Mouse (Mus musculus) hindbrain, embryonic 13.5 days (tissue): ENCODE data around the gene Plekhg3. TPM values are rescaled to one million over a fixed set of nuclear protein-coding genes. Genes with fewer than 3 reads are reported as not detected.
A peak's percentile ranks its signal among the peaks of the same experiment; 100 is the strongest.

Source experiments
- ATAC-seq: fragments of 200-750 bp; cut with Nextera tagmentation; 2 replicates; pipeline ENCODE4 v1.8.0; 2017; ENCODE audit warnings: moderate TSS enrichment; ENCODE audit not compliant: low FRiP score
- H3K27ac ChIP-seq: fragments of 300-500 bp; sonication (generic); 2 replicates; pipeline ENCODE4 v1.5.1; 2015; ENCODE audit warnings: inconsistent platforms, mild to moderate bottlenecking, moderate library complexity
- H3K27me3 ChIP-seq: fragments of 300-500 bp; sonication (generic); 2 replicates; pipeline ENCODE4 v1.6.1; 2015; ENCODE audit warnings: mild to moderate bottlenecking, inconsistent platforms
- H3K36me3 ChIP-seq: fragments of 300-500 bp; sonication (generic); 2 replicates; pipeline ENCODE4 v1.6.1; 2015; ENCODE audit warnings: mild to moderate bottlenecking, inconsistent platforms
- H3K4me1 ChIP-seq: fragments of 300-500 bp; sonication (generic); replicated peaks from 2 replicates; pipeline ENCODE4 v1.6.1; 2015; ENCODE audit warnings: inconsistent platforms
- H3K4me2 ChIP-seq: fragments of 300-500 bp; sonication (generic); 2 replicates; pipeline ENCODE4 v1.6.1; 2015; ENCODE audit warnings: inconsistent platforms, mild to moderate bottlenecking, moderate library complexity
- H3K4me3 ChIP-seq: fragments of 300-500 bp; sonication (generic); 2 replicates; pipeline ENCODE4 v1.5.1; 2015; ENCODE audit warnings: mild to moderate bottlenecking, inconsistent platforms
- H3K9ac ChIP-seq: fragments of 300-500 bp; sonication (generic); 2 replicates; pipeline ENCODE4 v1.6.1; 2015; ENCODE audit warnings: mild to moderate bottlenecking, inconsistent platforms
- H3K9me3 ChIP-seq: fragments of 300-500 bp; sonication (generic); 2 replicates; pipeline ENCODE4 v1.6.1; 2016; ENCODE audit warnings: inconsistent platforms
- WGBS: fragments of 180-500 bp; shearing (Covaris S2); methylation state at CpG from one replicate; pipeline ENCODE4 v1.1.7; 2015; 5-methylcytosine and 5-hydroxymethylcytosine counted together
- polyA plus RNA-seq: library from polyadenylated mRNA; unstranded; fragments of >200 nt; fragmentation: Nextera tagmentation; extraction: Ambion mirVana; gene quantifications from 2 replicates; pipeline ENCODE4 v1.2.1, GENCODE M21; 2015

The Plekhg3 gene
- polyA plus RNA-seq, 1 experiment from 2014 or later, result 2.1 TPM

GRCm38 (mm10) chr12:76578465-76578864 lies 47.8 kb downstream of the Plekhg3 start:
- H3K27ac ChIP-seq, result no peak overlapping the region
- no peaks in the 10 kb centered on the region for H3K9me3 ChIP-seq
- H3K27me3 ChIP-seq, result no peaks in the 10 kb centered on the region
- H3K4me3 ChIP-seq, result no peak overlapping the region
- H3K36me3 ChIP-seq, result no peaks in the 10 kb centered on the region
- no peak for ATAC-seq
- peaks cover 14% of the 10 kb centered on the region; the same call in 1 of the 2 replicates for H3K4me1 ChIP-seq
- H3K4me2 ChIP-seq, result no peak overlapping the region
- WGBS, result 91% methylated on average over 2 of the region's 2 CpGs
- no peak overlapping the region for H3K9ac ChIP-seq

GRCm38 (mm10) chr12:76579806-76580205 lies 49.1 kb downstream of the Plekhg3 start:
- ATAC-seq, result no peak
- H3K36me3 ChIP-seq, result no peaks in the 10 kb centered on the region
- H3K9me3 ChIP-seq, result no peaks in the 10 kb centered on the region
- no peak overlapping the region for H3K4me2 ChIP-seq
- H3K9ac ChIP-seq, result no peak overlapping the region
- 78% methylated on average over 1 of the region's 1 CpGs for WGBS
- H3K4me3 ChIP-seq, result no peak overlapping the region
- peaks cover 14% of the 10 kb centered on the region; the same call in 1 of the 2 replicates for H3K4me1 ChIP-seq
- H3K27me3 ChIP-seq, result no peaks in the 10 kb centered on the region
- H3K27ac ChIP-seq, result no peak overlapping the region

DNA sequence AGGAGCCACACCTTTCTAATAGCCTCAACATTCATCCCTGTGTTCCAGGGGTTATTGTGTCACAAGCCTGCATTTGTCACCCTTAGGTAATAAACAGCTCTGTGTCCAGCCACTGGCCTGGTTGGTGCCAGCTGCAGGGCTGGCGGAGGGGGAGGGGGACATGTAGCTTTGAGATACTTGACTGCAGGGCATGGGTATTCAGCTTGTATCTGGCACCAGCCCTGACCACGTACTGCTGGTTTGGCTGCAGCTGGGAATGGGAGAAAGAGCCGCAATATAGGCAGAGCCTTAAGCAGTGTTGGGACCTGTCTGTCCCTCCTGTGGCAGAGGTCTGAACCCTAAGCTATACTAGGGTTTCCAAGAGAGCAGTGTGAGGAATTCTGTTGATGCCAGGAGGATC lies 51.4 kb downstream of the Plekhg3 start:
- H3K27me3 ChIP-seq, result no peaks in the 10 kb centered on the region
- no peak for ATAC-seq
- no peak overlapping the region for H3K9ac ChIP-seq
- H3K36me3 ChIP-seq, result no peaks in the 10 kb centered on the region
- H3K27ac ChIP-seq, result no peak overlapping the region
- no peaks in the 10 kb centered on the region for H3K9me3 ChIP-seq
- peaks cover 14% of the 10 kb centered on the region; the same call in 1 of the 2 replicates for H3K4me1 ChIP-seq
- no peak overlapping the region for H3K4me3 ChIP-seq
- no peak overlapping the region for H3K4me2 ChIP-seq
- WGBS, result 82% methylated on average over 3 of the region's 3 CpGs

DNA sequence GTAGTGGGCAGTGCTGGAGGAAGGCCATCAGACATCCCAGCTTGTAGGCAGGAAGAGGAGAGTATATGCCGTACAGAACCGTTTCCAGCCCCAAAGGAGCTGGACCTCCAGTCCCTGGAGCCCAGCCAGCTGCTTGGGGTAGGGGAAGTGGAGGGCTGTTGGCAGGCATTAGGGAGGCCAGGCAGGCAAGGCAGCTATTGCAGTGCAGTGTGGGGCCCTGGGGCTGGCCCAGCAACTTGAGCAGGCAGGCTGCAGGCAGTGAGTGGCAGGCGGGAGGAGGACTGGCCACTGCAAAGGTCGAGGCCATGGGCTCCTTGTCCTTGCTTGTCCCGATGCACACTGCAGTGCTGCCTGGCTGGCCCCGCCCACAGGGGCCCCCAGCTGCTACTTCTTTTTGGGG lies 52.1 kb downstream of the Plekhg3 start:
- ATAC-seq, result peak; percentile 36; the same call in 1 of the 2 replicates
- Histone ChIP-seq H3K9ac (peak overlapping the region; percentile 13; the same call in 1 of the 2 replicates), H3K9me3 (no peaks in the 10 kb centered on the region), H3K27me3 (no peaks in the 10 kb centered on the region), H3K27ac (no peak overlapping the region), H3K36me3 (no peaks in the 10 kb centered on the region), H3K4me3 (no peak overlapping the region), H3K4me2 (no peak overlapping the region), H3K4me1 (peaks cover 14% of the 10 kb centered on the region; the same call in 1 of the 2 replicates)
- WGBS, result 33% methylated on average over 6 of the region's 6 CpGs

GRCm38 (mm10) chr12:76583454-76583853 lies 52.8 kb downstream of the Plekhg3 start:
- H3K4me3 ChIP-seq, result no peak overlapping the region
- no peak for ATAC-seq
- 87% methylated on average over 7 of the region's 7 CpGs for WGBS
- H3K27me3 ChIP-seq, result no peaks in the 10 kb centered on the region
- H3K4me1 ChIP-seq, result peaks cover 14% of the 10 kb centered on the region; the same call in 1 of the 2 replicates
- no peak overlapping the region for H3K9ac ChIP-seq
- no peaks in the 10 kb centered on the region for H3K9me3 ChIP-seq
- no peak overlapping the region for H3K4me2 ChIP-seq
- no peaks in the 10 kb centered on the region for H3K36me3 ChIP-seq
- no peak overlapping the region for H3K27ac ChIP-seq

- Histone ChIP-seq H3K4me1 (peaks cover 14% of the 10 kb centered on the region; the same call in 1 of the 2 replicates), H3K9me3 (no peaks in the 10 kb centered on the region), H3K9ac (no peak overlapping the region), H3K27ac (no peak overlapping the region), H3K4me3 (no peak overlapping the region), H3K4me2 (no peak overlapping the region), H3K27me3 (no peaks in the 10 kb centered on the region), H3K36me3 (no peaks in the 10 kb centered on the region)
- no peak for ATAC-seq
These were observed 54.3 kb downstream of the Plekhg3 start for GRCm38 (mm10) chr12:76585028-76585427.

GRCm38 (mm10) chr12:76587357-76587756 lies 56.7 kb downstream of the Plekhg3 start:
- H3K36me3 ChIP-seq, result no peaks in the 10 kb centered on the region
- H3K4me3 ChIP-seq, result no peak overlapping the region
- no peaks in the 10 kb centered on the region for H3K9me3 ChIP-seq
- 65% methylated on average over 11 of the region's 11 CpGs for WGBS
- ATAC-seq, result no peak
- H3K27me3 ChIP-seq, result no peaks in the 10 kb centered on the region
- no peak overlapping the region for H3K9ac ChIP-seq
- H3K4me1 ChIP-seq, result peaks cover 10% of the 10 kb centered on the region; the same call in 1 of the 2 replicates
- no peak overlapping the region for H3K4me2 ChIP-seq
- H3K27ac ChIP-seq, result no peak overlapping the region

GRCm38 (mm10) chr12:76589531-76589930 lies 58.8 kb downstream of the Plekhg3 start:
- no peaks in the 10 kb centered on the region; the same call in 1 of the 2 replicates for H3K27me3 ChIP-seq
- H3K9me3 ChIP-seq, result no peaks in the 10 kb centered on the region
- H3K36me3 ChIP-seq, result no peaks in the 10 kb centered on the region
- H3K4me3 ChIP-seq, result no peak overlapping the region
- H3K9ac ChIP-seq, result no peak overlapping the region
- no peak overlapping the region for H3K4me2 ChIP-seq
- no peak for ATAC-seq
- no peak overlapping the region for H3K27ac ChIP-seq
- 84% methylated on average over 6 of the region's 6 CpGs for WGBS
- H3K4me1 ChIP-seq, result peaks cover 11% of the 10 kb centered on the region

- H3K27ac ChIP-seq, result no peak overlapping the region
- H3K27me3 ChIP-seq, result peaks cover 3% of the 10 kb centered on the region; the same call in 1 of the 2 replicates
- H3K4me2 ChIP-seq, result no peak overlapping the region
- H3K9ac ChIP-seq, result no peak overlapping the region
- no peak overlapping the region for H3K4me3 ChIP-seq
- ATAC-seq, result no peak
- H3K4me1 ChIP-seq, result peaks cover 15% of the 10 kb centered on the region
- WGBS, result 80% methylated on average over 3 of the region's 3 CpGs
- H3K9me3 ChIP-seq, result no peaks in the 10 kb centered on the region
- H3K36me3 ChIP-seq, result no peaks in the 10 kb centered on the region
These were observed 60.3 kb downstream of the Plekhg3 start for GRCm38 (mm10) chr12:76591037-76591436.

- no peak for ATAC-seq
- no peaks in the 10 kb centered on the region for H3K36me3 ChIP-seq
- H3K4me2 ChIP-seq, result no peak overlapping the region
- 56% methylated on average over 1 of the region's 1 CpGs for WGBS
- no peak overlapping the region for H3K27ac ChIP-seq
- H3K4me3 ChIP-seq, result no peak overlapping the region
- H3K4me1 ChIP-seq, result peaks cover 17% of the 10 kb centered on the region
- H3K9ac ChIP-seq, result no peak overlapping the region
- H3K27me3 ChIP-seq, result peaks cover 6% of the 10 kb centered on the region; the same call in 1 of the 2 replicates
- no peaks in the 10 kb centered on the region for H3K9me3 ChIP-seq
These were observed 61.5 kb downstream of the Plekhg3 start for GRCm38 (mm10) chr12:76592213-76592612.

GRCm38 (mm10) chr12:76593254-76593653 lies 62.6 kb downstream of the Plekhg3 start:
- no peak for ATAC-seq
- no peaks in the 10 kb centered on the region for H3K36me3 ChIP-seq
- WGBS, result 81% methylated on average over 6 of the region's 6 CpGs

DNA sequence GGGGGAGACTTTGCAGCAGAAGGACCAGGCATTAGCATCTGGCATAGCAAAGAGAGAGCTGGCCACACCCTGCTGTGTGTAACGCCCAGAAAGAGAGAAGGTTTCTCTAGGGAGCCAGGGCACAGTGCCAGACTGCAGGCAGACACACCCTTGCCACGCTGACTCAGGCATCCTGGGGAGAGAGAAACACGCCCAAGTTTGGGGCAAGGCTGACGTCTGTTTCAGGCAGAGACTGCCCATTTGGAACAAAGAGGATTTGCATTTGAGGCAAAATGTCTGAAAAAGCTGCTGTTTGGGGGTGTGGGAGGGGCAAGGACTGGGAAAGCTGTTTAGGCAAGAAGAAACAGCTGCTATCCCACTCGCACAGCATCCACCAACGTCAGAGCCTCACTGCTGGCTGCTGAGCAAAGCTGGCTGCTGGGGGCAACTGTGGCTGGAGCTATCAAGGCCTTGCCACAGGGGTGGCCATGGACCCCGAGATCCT lies 63.2 kb downstream of the Plekhg3 start:
- Histone ChIP-seq H3K4me1 (peaks cover 17% of the 10 kb centered on the region), H3K4me2 (no peak overlapping the region), H3K9ac (no peak overlapping the region), H3K27ac (peak overlapping the region; percentile 52; the same call in 1 of the 2 replicates), H3K36me3 (no peaks in the 10 kb centered on the region), H3K9me3 (no peaks in the 10 kb centered on the region), H3K27me3 (peaks cover 6% of the 10 kb centered on the region; the same call in 1 of the 2 replicates), H3K4me3 (no peak overlapping the region)
- 6% methylated on average over 7 of the region's 7 CpGs for WGBS
- 0 out of 2 replicates have a peak, but pooled peaks have one; percentile 27 for ATAC-seq

More at GRCm38 (mm10) chr12:76593254-76593653, 62.6 kb downstream of the Plekhg3 start:
- no peak overlapping the region for H3K4me3 ChIP-seq
- no peaks in the 10 kb centered on the region for H3K9me3 ChIP-seq
- peaks cover 17% of the 10 kb centered on the region for H3K4me1 ChIP-seq
- no peak overlapping the region for H3K4me2 ChIP-seq
- no peak overlapping the region for H3K27ac ChIP-seq
- no peak overlapping the region for H3K9ac ChIP-seq
- H3K27me3 ChIP-seq, result peaks cover 6% of the 10 kb centered on the region; the same call in 1 of the 2 replicates

GRCm38 (mm10) chr12:76594556-76594955 lies 63.9 kb downstream of the Plekhg3 start:
- H3K4me3 ChIP-seq, result no peak overlapping the region
- peaks cover 6% of the 10 kb centered on the region; the same call in 1 of the 2 replicates for H3K27me3 ChIP-seq
- H3K9me3 ChIP-seq, result no peaks in the 10 kb centered on the region
- no peak overlapping the region for H3K27ac ChIP-seq
- H3K4me1 ChIP-seq, result peaks cover 17% of the 10 kb centered on the region
- H3K4me2 ChIP-seq, result no peak overlapping the region
- peak; percentile 40 for ATAC-seq
- 67% methylated on average over 3 of the region's 3 CpGs for WGBS
- no peak overlapping the region for H3K9ac ChIP-seq
- H3K36me3 ChIP-seq, result no peaks in the 10 kb centered on the region
